Mouse (Mus musculus): ENCODE results near the gene Tbc1d22a. TPM values are rescaled to one million over a fixed set of nuclear protein-coding genes. Genes with fewer than 3 reads are reported as not detected.

The Tbc1d22a gene
- polyA plus RNA-seq (2014; fragmentation: Illumina TruSeq; extraction: RNeasy Lipid Tissue Mini Kit (QIAGEN cat#74804); ENCODE audit: low read depth, low replicate concordance), result 2.6 TPM

GRCm38 (mm10) chr15:86213753-86214548 lies at the start of gene Tbc1d22a:
Gene Tbc1d22a, plus strand, starts transcription at chr15:86214459.

GRCm38 (mm10) chr15:86185689-86186569 lies 28.3 kb upstream of the Tbc1d22a start, which contains the start of gene Cerk:
Gene Cerk, minus strand, starts transcription at chr15:86186141.

Other genes starting within 250 kb of the Tbc1d22a start
- gene Celsr1, start 180.7 kb upstream of the Tbc1d22a start, polyA plus RNA-seq (2014; fragmentation: Illumina TruSeq; extraction: RNeasy Lipid Tissue Mini Kit (QIAGEN cat#74804); ENCODE audit: low read depth, low replicate concordance), result 1.8 TPM
- 4.2 TPM for gene Gramd4, start 156.8 kb upstream of the Tbc1d22a start, polyA plus RNA-seq (2014; fragmentation: Illumina TruSeq; extraction: RNeasy Lipid Tissue Mini Kit (QIAGEN cat#74804); ENCODE audit: low read depth, low replicate concordance)
- gene Cerk, start 28.3 kb upstream of the Tbc1d22a start, polyA plus RNA-seq (2014; fragmentation: Illumina TruSeq; extraction: RNeasy Lipid Tissue Mini Kit (QIAGEN cat#74804); ENCODE audit: low read depth, low replicate concordance), result 4.4 TPM

Measured in sigmoid colon, adult 10 weeks (tissue).